Mouse (Mus musculus): ENCODE results near the gene Plcb3. TPM values are rescaled to one million over a fixed set of nuclear protein-coding genes. Genes with fewer than 3 reads are reported as not detected.
A peak's percentile ranks its signal among the peaks of the same experiment; 100 is the strongest.
"Not testable (repeated sequence)": the region's sequence is repeated elsewhere in the genome, so short reads cannot be mapped to it uniquely, and the experiment has no call there.

The Plcb3 gene
- total RNA-seq, 4 experiments from 2014 or later: 15.6 to 16.2 (median 15.6) TPM

GRCm38 (mm10) chr19:6991166-6991565 lies 14.9 kb upstream of the Plcb3 start:
- not testable (repeated sequence) for DNase-seq (ENCODE audit: low spot score)

- DNase-seq (ENCODE audit: low spot score): no peak
These were observed 14.4 kb upstream of the Plcb3 start for GRCm38 (mm10) chr19:6990712-6991111.

- no peak for DNase-seq (ENCODE audit: low spot score)
These were observed 13.0 kb upstream of the Plcb3 start for GRCm38 (mm10) chr19:6989251-6989650.

GRCm38 (mm10) chr19:6987904-6988285 lies 11.6 kb upstream of the Plcb3 start:
- DNase-seq (ENCODE audit: low spot score): no peak

- no peak for DNase-seq (ENCODE audit: low spot score)
These were observed 11.0 kb upstream of the Plcb3 start, which contains the start of gene Vegfb for GRCm38 (mm10) chr19:6987061-6987903. TSS of gene Vegfb (minus strand) at chr19:6987651.

GRCm38 (mm10) chr19:6985951-6986708 lies 9.9 kb upstream of the Plcb3 start:
- DNase-seq (ENCODE audit: low spot score): no peak

GRCm38 (mm10) chr19:6985300-6985699 lies 9.0 kb upstream of the Plcb3 start:
- no peak for DNase-seq (ENCODE audit: low spot score)

GRCm38 (mm10) chr19:6983621-6984020 lies 7.4 kb upstream of the Plcb3 start:
- no peak for DNase-seq (ENCODE audit: low spot score)

GRCm38 (mm10) chr19:6981465-6981864 lies 5.2 kb upstream of the Plcb3 start:
- no peak for DNase-seq (ENCODE audit: low spot score)

GRCm38 (mm10) chr19:6980381-6981093 lies 4.3 kb upstream of the Plcb3 start, which contains the start of gene Fkbp2:
TSS of gene Fkbp2 (minus strand) at chr19:6980501.
- DNase-seq (ENCODE audit: low spot score): peak; percentile 98

- peak; percentile 99 for DNase-seq (ENCODE audit: low spot score)
These were observed 3.5 kb upstream of the Plcb3 start for GRCm38 (mm10) chr19:6979486-6980380.

- no peak for DNase-seq (ENCODE audit: low spot score)
These were observed 2.8 kb upstream of the Plcb3 start for GRCm38 (mm10) chr19:6979001-6979479.

GRCm38 (mm10) chr19:6978639-6978974 lies 2.3 kb upstream of the Plcb3 start:
- no peak for DNase-seq (ENCODE audit: low spot score)

GRCm38 (mm10) chr19:6977759-6978638 lies 1.7 kb upstream of the Plcb3 start:
- DNase-seq (ENCODE audit: low spot score): no peak

- DNase-seq (ENCODE audit: low spot score): peak; percentile 71
These were observed 1.8 kb downstream of the Plcb3 start, which contains the start of gene Ppp1r14b for GRCm38 (mm10) chr19:6974211-6975205. TSS of gene Ppp1r14b (plus strand) at chr19:6974968.

- no peak for DNase-seq (ENCODE audit: low spot score)
These were observed 2.6 kb downstream of the Plcb3 start for GRCm38 (mm10) chr19:6973581-6974190.

GRCm38 (mm10) chr19:6972247-6972917 lies 3.9 kb downstream of the Plcb3 start:
- DNase-seq (ENCODE audit: low spot score): no peak

- DNase-seq (ENCODE audit: low spot score): no peak
These were observed 4.6 kb downstream of the Plcb3 start for GRCm38 (mm10) chr19:6971644-6972043.

All from heart, adult 8-10 months (tissue).